Mouse (Mus musculus): ENCODE data around the gene Clasp2. TPM values are rescaled to one million over a fixed set of nuclear protein-coding genes. Genes with fewer than 3 reads are reported as not detected.
"Not testable (repeated sequence)": the region's sequence is repeated elsewhere in the genome, so short reads cannot be mapped to it uniquely, and the experiment has no call there.

Gene Clasp2
- total RNA-seq, 2 experiments from 2014 or later, result 48.0 to 57.5 TPM

GRCm38 (mm10) chr9:113743291-113743690 is 2.0 kb downstream of the Clasp2 start:
- intact Hi-C loops (cut with DNase I), result loop anchor here (2.0 to 10.0 kb wide), 4 partner anchors 50 to 372 kb away; no protein-coding TSS in a partner anchor
- DNase-seq (ENCODE audit: low spot score), result no peak

- DNase-seq (ENCODE audit: low spot score), result peak; percentile 13
- intact Hi-C loops (cut with DNase I), result loop anchor here (10.0 kb wide), 2 partner anchors 125 to 365 kb away; no protein-coding TSS in a partner anchor
Measured at GRCm38 (mm10) chr9:113749356-113749755, 8.1 kb downstream of the Clasp2 start.

GRCm38 (mm10) chr9:113755888-113756719 is 14.8 kb downstream of the Clasp2 start:
- DNase-seq (ENCODE audit: low spot score), result no peak
- intact Hi-C loops (cut with DNase I), result no loop called here

- intact Hi-C loops (cut with DNase I), result no loop called here
- no peak for DNase-seq (ENCODE audit: low spot score)
Measured at GRCm38 (mm10) chr9:113758472-113758871, 17.2 kb downstream of the Clasp2 start.

GRCm38 (mm10) chr9:113759684-113760083 is 18.4 kb downstream of the Clasp2 start:
- DNase-seq (ENCODE audit: low spot score), result no peak
- intact Hi-C loops (cut with DNase I), result no loop called here

- no peak for DNase-seq (ENCODE audit: low spot score)
- intact Hi-C loops (cut with DNase I), result no loop called here
Measured at GRCm38 (mm10) chr9:113762389-113762788, 21.1 kb downstream of the Clasp2 start.

- intact Hi-C loops (cut with DNase I), result no loop called here
- DNase-seq (ENCODE audit: low spot score), result no peak
Measured at GRCm38 (mm10) chr9:113763123-113763522, 21.9 kb downstream of the Clasp2 start.

- intact Hi-C loops (cut with DNase I), result no loop called here
- no peak for DNase-seq (ENCODE audit: low spot score)
Measured at GRCm38 (mm10) chr9:113770640-113771039, 29.4 kb downstream of the Clasp2 start.

GRCm38 (mm10) chr9:113780863-113781262 is 39.6 kb downstream of the Clasp2 start:
- DNase-seq (ENCODE audit: low spot score), result no peak
- intact Hi-C loops (cut with DNase I), result no loop called here

GRCm38 (mm10) chr9:113782362-113783005 is 41.2 kb downstream of the Clasp2 start:
- intact Hi-C loops (cut with DNase I), result no loop called here
- DNase-seq (ENCODE audit: low spot score), result no peak

GRCm38 (mm10) chr9:113783674-113784073 is 42.4 kb downstream of the Clasp2 start:
- no peak for DNase-seq (ENCODE audit: low spot score)
- intact Hi-C loops (cut with DNase I), result no loop called here

GRCm38 (mm10) chr9:113789283-113789682 is 48.0 kb downstream of the Clasp2 start:
- DNase-seq (ENCODE audit: low spot score); intact Hi-C loops (cut with DNase I): not testable (repeated sequence)

- peak; percentile 29 for DNase-seq (ENCODE audit: low spot score)
- intact Hi-C loops (cut with DNase I), result loop anchor here (2.0 to 5.0 kb wide), 2 partner anchors 50 to 139 kb away; partner anchors contain the start of gene Ubp1
Measured at GRCm38 (mm10) chr9:113792651-113793512, 51.6 kb downstream of the Clasp2 start.

GRCm38 (mm10) chr9:113793513-113793905 is 52.2 kb downstream of the Clasp2 start:
- intact Hi-C loops (cut with DNase I), result loop anchor here (2.0 to 5.0 kb wide), 2 partner anchors 51 to 139 kb away; partner anchors contain the start of gene Ubp1
- no peak for DNase-seq (ENCODE audit: low spot score)

GRCm38 (mm10) chr9:113793966-113794365 is 52.7 kb downstream of the Clasp2 start:
- no peak for DNase-seq (ENCODE audit: low spot score)
- intact Hi-C loops (cut with DNase I), result loop anchor here (2.0 to 5.0 kb wide), 2 partner anchors 51 to 138 kb away; partner anchors contain the start of gene Ubp1

GRCm38 (mm10) chr9:113797206-113797605 is 55.9 kb downstream of the Clasp2 start:
- DNase-seq (ENCODE audit: low spot score), result no peak
- intact Hi-C loops (cut with DNase I), result no loop called here

GRCm38 (mm10) chr9:113800671-113801070 is 59.4 kb downstream of the Clasp2 start:
- intact Hi-C loops (cut with DNase I), result no loop called here

GRCm38 (mm10) chr9:113802734-113803133 is 61.5 kb downstream of the Clasp2 start:
- intact Hi-C loops (cut with DNase I), result no loop called here
- DNase-seq (ENCODE audit: low spot score), result no peak

More at GRCm38 (mm10) chr9:113800671-113801070, 59.4 kb downstream of the Clasp2 start:
- no peak for DNase-seq (ENCODE audit: low spot score)

- intact Hi-C loops (cut with DNase I), result no loop called here
Measured at GRCm38 (mm10) chr9:113803751-113804150, 62.5 kb downstream of the Clasp2 start.

GRCm38 (mm10) chr9:113805359-113805758 is 64.1 kb downstream of the Clasp2 start:
- no peak for DNase-seq (ENCODE audit: low spot score)
- intact Hi-C loops (cut with DNase I), result no loop called here

More at GRCm38 (mm10) chr9:113803751-113804150, 62.5 kb downstream of the Clasp2 start:
- no peak for DNase-seq (ENCODE audit: low spot score)

All from heart, postnatal 25 days (tissue).